Mouse (Mus musculus) G1E-ER4 (cell line): ENCODE data around the gene Znhit6. TPM values are rescaled to one million over a fixed set of nuclear protein-coding genes. Genes with fewer than 3 reads are reported as not detected.

Source experiments
- GATA1 ChIP-seq: IDR thresholded peaks from one replicate; pipeline ENCODE4 v1.8.0; 2012; ENCODE audit warnings: low read length, inconsistent platforms
- polyA plus RNA-seq: library from polyadenylated mRNA; stranded (reverse); fragments of >175 nt; gene quantifications from 2 replicates; pipeline ENCODE4 v1.2.3, GENCODE M21; 2012

The Znhit6 gene
- polyA plus RNA-seq: 15.8 and 20.0 TPM in 2 replicates

DNA sequence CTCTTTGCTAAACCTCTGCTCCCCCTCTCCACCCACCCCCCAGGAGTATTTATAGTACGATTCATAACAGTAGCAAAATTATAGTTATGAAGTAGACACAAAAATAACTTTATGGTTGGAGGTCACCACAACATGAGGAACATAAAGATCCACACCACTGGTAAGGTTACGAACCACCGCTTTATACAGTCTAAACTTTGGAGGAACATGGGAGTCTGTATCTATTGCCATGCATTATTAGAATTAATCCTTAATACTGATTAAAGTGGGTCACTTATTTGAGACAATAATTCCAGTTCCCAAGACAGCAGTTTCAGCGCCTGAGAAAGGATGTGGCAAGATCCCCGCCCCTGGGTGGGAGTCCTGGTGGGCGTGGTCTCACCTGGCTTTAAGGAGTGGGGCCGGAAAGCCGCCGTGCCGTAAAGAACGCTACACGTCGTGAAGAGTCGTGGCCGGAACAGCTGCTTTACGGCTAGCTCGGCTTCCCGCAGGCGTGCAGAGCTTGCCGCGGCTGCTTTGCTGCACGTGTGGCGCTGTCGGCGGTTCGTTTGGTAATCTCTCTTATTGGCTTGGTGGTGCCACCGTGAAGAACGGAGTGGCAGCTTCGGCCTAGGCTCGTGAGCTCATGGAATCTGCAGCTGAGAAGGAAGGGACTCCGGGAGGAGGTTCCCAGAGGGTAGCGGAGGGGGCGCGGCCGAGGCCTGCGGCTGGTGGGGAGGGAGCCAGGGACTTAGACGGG lies at the start of gene Znhit6:
Znhit6 (plus strand) TSS at position 463 of the 739 bp plus-strand sequence.
- TF ChIP-seq GATA1: no peak

DNA sequence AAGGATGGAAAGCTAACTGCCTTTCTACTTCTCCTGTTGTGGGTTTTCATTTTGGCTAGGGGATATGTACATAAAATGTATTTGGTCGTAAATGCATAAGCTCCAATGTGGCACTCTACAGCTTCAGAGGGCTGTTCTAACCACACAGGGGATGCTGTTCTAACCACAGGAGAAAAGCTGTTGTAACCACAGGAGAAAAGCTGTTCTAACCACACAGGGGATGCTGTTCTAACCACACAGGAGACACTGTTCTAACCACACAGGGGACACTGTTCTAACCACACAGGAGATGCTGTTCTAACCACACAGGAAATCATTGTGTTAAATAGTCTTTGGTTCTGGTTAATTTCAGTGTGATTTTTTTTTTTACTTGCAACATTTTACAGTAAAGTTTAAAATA lies 38.1 kb upstream of the Znhit6 start:
- TF ChIP-seq GATA1: no peak

DNA sequence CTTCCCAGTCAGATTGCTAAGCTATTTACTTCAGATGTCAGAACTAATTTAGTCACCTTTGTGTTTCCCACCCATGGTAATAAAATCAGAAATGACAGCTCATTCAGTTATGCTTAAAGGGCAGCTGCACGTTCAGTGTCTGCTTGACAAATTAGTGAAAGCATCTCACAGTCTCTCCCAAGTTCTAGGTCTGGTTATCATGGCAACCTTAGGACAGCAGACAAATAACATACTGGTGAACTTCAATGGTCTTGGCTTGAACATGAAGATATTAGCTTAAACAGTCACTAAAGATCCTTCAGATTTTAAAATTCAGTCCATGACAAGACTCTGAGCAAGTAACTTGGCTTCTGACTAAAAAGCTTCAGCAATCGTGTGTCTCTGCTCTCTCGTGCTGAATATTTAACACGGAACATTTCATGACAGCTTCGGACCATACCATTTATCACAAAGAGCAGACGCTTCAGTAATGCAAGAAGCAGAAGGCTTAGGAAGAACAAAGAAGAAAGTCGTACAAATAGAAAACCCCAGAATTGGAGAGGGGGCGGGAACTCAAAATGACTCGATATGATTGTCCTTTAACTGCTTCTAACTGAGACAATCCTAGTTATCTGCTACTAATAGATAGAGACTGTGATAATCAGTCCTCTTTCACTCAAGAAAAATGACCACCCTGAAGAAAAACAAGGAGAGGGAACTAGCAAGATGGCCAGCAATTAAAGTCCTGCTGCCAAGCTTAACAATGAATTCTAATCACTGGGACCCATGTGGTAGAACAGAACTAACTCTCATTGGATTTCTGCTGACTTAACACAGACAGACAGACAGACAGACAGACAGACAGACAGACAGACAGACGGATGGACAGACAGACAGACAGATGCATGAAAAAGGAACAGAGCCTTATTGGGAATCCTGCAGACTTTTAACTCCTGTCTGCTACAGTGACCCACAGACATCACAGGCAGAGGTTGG lies 27.3 kb upstream of the Znhit6 start:
- TF ChIP-seq GATA1: no peak

DNA sequence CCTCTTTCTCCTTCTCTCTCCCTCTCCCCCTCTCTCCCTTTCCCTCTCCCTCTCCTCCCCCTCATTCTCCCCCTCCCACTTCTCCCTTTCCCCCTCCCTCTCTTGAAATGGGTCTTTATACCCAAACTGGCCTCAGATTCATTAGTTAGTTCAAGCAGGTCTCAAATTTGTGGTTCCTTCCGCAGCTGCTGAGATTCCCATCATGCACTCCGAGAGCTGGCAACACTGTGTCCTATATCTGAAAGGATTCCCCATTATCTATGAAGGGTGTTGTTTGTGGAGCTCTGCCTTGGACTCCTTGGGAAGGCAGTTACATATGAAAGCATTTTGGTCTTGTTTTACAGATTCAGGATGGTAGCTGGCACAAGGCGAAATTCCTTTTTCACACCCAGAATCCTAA lies 25.8 kb upstream of the Znhit6 start:
- no peak for TF ChIP-seq GATA1

DNA sequence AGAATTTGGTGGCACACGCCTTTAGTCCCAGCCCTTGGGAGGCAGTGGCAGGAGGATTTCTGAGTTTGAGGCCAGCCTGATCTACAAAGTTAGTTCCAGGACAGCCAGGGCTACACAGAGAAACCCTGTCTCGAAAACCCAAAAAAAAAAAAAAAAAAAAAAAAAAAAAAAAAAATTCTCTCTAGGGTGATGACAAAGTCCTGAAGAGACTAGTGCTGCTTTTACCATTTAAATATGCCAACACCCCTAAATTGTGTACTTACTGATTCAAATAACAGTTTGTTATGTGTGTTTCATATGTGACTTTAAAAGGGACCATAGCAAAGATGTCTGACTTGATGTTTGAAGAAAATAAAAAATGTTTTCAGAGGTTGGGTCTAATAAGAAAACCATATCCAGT lies 21.6 kb upstream of the Znhit6 start:
- TF ChIP-seq GATA1: no peak

DNA sequence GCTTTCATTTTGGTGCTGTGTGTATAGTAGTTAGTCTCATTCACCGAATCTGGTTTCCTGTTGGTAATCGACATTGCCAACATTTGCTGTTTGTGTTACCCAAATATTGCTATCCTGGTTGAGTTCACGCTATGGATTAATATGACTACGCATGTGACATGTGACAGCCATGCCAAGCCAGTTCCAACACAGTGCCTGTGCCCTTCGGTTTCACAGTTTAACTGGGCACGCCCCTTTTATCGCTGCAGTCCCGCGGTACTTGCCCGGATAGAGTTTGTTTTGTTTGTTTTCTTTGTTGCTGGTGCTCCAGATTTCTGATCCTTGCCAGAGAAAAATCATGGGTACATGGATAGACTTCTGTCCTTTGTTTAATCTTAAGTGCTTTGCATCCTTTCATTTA lies 19.8 kb upstream of the Znhit6 start:
- no peak for TF ChIP-seq GATA1

DNA sequence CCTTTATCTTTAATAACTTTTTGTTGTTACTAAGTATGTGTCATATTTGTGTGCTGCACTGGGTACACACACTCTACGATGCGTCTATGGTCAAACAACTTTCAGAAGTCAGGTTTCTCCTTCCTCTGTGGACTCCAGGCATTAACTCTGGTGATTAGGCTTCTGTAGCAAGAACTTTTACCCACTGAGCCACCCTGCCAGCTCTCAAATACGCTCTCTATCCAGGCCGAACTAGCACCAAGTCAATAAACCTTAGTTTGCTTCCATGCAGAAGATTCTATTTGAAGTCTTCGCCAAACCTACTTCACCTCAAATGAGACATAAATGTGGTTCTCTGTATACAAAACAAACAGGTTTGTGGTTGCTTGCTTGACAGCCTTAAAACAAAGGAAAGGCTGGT lies 16.3 kb upstream of the Znhit6 start:
- TF ChIP-seq GATA1: no peak

DNA sequence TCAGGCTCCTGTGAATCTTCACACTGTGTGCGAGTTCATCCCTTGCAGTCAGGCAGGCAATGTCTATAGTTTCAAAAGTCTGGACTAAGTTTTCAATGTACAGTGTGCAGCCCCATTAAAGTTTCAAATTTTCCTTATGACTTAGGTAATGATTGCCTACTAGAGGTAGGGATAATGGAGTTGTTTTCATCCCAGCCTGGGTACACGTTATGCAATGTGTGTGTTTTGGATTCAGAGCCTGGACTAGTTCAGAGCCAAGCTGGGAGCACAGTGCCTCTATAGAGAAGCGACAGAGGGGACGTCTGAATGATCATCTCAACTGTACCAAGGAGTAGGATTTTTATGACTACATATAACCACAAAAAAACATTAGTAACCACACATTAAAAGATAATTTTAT lies 15.9 kb upstream of the Znhit6 start:
- no peak for TF ChIP-seq GATA1

DNA sequence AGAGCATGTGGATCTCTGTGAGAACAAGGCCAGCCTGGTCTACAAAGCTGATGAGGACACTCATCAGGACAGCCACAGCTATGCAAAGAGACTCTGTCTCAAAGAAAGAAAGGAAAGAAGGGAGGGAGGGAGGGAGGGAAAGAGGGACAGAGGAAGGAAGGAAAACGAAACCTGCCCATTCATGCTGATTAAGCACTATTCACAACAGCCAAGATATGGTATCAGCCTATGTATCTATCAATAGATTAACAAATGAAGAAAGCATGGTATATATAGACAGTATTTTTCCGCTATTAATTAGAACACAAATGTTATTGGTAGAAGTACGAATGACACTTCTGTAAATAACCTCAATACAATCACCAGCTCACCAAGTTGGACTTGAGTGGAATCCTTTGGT lies 1.5 kb upstream of the Znhit6 start:
- no peak for TF ChIP-seq GATA1

DNA sequence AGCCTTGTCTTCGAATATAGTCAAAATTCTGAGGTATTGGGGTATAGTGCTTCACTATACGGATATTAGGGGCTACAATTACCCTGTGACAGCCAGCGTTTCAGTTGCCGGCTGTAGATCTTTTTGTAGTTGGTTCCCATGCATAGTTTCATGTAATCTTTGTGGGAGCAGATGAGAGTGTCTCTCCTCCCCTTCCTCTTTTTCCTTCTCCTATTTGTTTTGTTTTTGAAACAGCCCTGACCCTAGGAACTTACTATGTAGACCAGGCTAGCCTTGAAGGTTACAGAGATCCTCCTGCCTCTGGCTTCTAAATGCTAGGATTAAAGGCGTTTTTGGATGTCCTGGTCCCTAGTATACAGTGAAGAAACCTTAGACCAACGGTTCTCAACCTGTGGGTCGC lies 665 bp upstream of the Znhit6 start:
- TF ChIP-seq GATA1: no peak

DNA sequence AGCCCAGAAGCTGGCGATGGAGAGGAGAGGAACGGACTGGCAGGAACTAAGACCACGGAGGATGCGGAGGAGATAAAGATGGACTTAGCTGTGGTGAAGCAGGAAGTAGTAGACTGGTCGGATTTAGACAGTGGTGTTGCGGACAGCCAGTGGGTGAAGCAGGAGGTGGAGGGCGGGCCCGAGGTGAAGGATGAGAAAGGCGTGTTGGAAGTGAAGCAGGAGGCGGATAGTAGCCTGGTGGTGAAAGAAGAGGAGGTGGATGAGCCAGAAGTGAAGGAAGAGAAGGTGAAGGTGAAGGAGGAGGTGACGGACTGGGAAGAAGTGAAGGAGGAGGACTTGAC lies 447 bp downstream of the Znhit6 start:
- TF ChIP-seq GATA1: no peak

DNA sequence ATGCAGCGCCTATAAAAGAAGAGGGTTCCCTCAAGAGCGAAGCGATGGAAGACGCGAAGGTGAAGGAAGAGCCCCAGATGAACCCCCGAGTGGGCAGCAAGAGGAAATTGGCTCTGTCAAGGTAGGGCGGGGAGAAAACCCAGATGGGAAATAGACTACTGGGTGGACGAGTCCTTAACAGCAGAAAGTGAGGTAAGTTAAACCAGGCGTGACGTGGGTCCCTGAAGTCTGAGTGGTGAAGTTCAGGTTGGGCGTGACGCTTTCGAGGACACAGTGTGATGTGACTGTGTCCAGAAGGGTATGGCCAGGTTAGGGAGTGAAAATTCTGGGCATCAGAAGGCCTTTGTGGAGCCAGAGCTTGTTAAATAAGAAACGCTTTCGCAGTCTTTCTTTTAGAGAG lies 871 bp downstream of the Znhit6 start:
- TF ChIP-seq GATA1: no peak

DNA sequence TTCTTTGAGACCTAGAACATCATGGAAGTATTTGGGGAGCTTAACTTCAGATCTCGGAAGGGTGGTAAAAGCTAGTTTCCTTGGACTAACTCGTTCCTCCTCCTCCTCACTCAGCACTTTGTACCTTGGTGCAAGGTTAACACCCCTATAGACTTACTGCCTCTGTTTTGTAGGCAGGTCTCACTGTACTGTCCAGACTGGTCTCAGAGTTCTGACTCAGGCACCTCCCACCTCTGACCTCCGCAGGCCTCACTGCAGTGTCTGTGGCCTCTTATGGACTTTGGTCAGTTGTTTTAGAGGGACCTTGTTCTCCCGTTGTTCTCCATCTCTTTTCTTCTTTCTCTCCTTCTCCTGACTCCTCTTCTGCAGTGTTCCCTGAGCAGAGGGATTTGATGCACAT lies 7.0 kb downstream of the Znhit6 start:
- no peak for TF ChIP-seq GATA1

DNA sequence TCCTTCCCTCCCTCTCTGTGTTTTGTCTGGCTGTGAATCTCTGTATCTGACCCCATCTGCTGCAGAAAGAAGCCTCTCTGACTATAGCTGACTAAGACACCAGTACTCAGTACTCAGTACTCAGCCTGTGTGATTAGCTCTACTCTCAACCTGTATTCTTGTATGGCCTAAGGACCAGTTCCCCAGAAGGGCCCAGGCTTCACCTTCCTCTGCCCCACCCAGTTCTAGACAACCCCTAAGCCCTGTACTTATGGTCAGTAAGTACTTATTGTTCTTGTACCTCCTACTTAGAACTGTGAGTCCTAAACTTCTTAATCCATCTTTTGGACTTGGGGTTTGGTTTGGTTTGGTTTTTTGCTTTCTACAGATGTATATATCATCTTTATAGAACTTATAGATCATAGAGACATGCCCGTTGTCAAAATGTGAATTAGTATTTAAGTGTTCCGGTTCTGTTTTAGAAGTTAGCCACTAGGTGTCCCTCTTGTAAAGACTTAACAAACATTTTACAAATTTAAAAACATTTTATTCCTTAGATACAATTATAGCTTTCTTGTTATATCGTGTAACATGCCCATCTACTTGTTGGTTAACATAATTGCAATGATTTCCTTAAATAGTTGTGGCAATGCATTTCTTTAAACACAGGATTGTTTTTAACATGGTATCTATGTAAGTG lies 7.7 kb downstream of the Znhit6 start:
- no peak for TF ChIP-seq GATA1

DNA sequence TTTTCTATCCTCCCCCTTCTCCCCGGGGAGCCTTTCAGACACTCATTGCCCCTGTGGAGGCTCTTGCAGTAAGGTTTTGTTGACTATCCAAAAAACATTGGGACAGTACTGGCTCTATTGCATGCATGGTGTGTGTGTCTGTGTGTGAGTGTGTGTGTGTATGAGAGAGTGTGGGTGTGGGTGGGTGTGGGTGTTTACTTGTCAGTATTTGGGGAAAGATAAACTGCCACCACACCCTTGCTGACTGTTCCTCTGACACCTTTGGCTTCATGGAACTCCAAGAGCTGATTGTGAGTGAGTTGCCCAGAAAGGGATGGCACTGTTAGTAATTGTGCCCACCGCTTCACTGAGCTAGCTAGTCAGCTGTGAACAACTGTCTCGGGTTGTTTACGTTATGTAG lies 14.6 kb downstream of the Znhit6 start:
- TF ChIP-seq GATA1: no peak

DNA sequence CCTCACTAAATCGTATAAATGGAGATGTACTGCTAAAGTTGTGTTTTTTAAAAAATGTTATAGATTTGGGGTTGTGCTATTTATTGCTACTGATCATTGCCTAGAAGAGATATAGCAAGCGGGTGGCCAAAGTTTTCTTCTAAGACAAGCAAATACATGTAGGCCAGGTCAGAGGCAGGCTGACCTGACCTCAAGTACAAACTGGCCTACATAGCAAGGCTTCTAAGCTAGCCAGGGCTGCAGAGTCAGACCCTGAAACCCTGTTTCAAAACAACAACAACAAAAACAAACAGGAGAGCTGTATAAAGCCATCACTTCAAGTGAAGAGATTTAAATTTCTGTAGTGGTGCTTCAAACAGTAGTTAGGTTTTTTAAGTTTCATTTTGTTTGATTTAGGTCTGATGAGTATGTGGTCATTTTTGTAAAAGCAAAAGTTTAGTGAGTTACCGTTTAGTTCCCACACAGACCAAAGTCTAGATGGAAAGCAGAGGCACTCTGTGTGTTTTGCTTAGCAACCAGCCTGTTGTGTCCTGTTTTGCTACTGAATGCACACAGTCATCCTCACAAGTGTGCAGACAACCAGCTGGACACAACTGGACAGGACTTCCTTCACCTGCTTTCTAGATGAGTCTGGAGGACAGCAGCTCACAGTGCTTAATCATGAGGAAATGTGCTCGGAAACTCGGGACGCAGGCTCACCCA lies 16.0 kb downstream of the Znhit6 start:
- TF ChIP-seq GATA1: no peak

DNA sequence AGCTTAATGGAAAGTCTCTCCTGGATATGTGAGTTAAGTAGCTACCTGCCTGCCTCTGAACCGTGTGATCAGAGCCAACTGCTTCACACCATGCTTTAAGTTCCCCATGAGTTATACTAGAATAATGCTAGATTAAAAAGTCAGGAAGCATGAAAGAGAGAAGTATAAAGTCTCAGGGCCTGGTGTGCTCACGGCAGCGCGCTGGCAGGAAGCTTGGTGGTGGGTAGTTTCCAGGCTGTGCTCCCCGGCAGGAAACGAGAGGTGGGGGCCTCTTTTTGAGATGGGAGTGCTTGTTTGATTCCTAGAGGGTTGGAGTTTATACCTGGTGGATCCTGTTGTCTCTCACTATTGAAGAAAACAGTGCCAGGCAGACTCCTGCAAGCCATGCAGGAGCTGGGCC lies 19.3 kb downstream of the Znhit6 start:
- TF ChIP-seq GATA1: no peak
